Mouse (Mus musculus) embryonic fibroblast, embryonic 13.5 days (primary cell): Measurements from ENCODE around the gene Cep55. TPM values are rescaled to one million over a fixed set of nuclear protein-coding genes. Genes with fewer than 3 reads are reported as not detected.

Source experiments
- H3K27ac ChIP-seq: 2 replicates; pipeline ENCODE4 v1.5.1; 2012; ENCODE audit warnings: low read length, control low read depth, inconsistent platforms; ENCODE audit not compliant: insufficient read depth
- H3K4me1 ChIP-seq: 2 replicates; pipeline ENCODE4 v1.6.1; 2011; ENCODE audit warnings: low read length; ENCODE audit not compliant: control insufficient read depth, insufficient read depth
- H3K4me3 ChIP-seq: 2 replicates; pipeline ENCODE4 v1.5.1; 2011; ENCODE audit warnings: mild to moderate bottlenecking, control low read depth, low read length; ENCODE audit not compliant: insufficient read depth
- CTCF ChIP-seq: IDR thresholded peaks from 2 replicates; pipeline ENCODE4 v1.5.1; 2011; ENCODE audit warnings: mild to moderate bottlenecking, control low read depth, low read length, moderate library complexity, borderline replicate concordance; ENCODE audit not compliant: insufficient read depth
- POLR2A ChIP-seq: IDR thresholded peaks from 2 replicates; pipeline ENCODE4 v1.6.1; 2011; ENCODE audit warnings: low read depth, mild to moderate bottlenecking, control low read depth, low read length, moderate library complexity
- polyA plus RNA-seq: library from polyadenylated mRNA; stranded (reverse); fragments of >200 nt; gene quantifications from 2 replicates; pipeline ENCODE4 v1.2.4, GENCODE M21; 2011; ENCODE audit warnings: low read depth; ENCODE audit not compliant: missing spikeins, insufficient read length

The Cep55 gene
- polyA plus RNA-seq: 17.4 and 24.0 TPM in 2 replicates

DNA sequence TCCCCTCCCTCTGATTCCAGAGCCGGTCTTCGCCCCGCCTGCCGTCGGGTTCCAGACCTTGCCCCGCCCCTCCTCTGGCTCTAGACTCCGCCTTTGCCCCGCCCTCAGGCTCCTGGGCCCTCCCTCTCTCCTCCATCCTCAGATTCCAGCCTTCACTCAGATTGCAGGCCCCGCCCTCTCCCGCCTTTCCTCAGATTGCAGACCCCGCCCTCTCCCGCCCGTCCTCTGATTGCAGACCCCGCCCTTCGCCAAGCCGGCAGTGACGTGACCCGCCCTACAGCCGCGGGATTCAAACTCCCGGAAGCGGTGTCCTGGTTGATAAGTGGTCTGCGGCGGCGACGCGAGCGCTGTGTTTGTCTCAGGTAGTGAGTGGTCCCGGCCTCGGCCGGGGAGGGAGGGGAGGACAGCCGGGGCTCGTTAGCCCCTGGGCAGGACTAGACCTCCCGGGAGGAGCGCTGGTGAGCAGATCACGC is at the start of gene Cep55:
Cep55 (plus strand) TSS at position 292 of the 473 bp plus-strand sequence.
- Histone ChIP-seq H3K4me3 (peak within 1 kb of the TSS; percentile 94), H3K4me1 (peaks cover 4% of the 10 kb centered on the region; the same call in 1 of the 2 replicates), H3K27ac (0 out of 2 replicates have a peak within 1 kb of the TSS, but pooled peaks have one; percentile 19)
- TF ChIP-seq CTCF (no peak), POLR2A (peak; percentile 53; the same call in 1 of the 2 replicates)

DNA sequence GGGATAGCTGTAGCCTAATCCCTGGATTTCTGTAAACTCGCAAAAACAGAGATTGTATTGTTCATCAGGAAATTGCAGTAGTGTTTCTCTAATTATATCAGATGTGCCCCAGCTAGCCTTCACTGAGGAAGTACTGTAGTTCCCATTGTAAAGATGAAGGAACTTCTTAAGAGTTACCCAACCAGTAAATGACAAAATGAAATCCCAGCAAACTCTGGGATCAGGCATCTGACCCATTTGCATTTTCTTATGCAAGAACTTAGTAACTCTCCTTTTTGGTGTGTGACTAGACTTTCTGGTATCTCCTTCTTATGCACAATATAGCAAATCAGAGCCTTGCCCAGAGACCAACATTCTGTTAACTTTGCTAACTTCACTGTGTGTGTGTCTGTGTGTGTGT is 43.4 kb upstream of the Cep55 start:
- H3K27ac ChIP-seq: peak overlapping the region; percentile 97
- H3K4me1 ChIP-seq: peaks cover 21% of the 10 kb centered on the region
- H3K4me3 ChIP-seq: no peak overlapping the region
- 0 out of 2 replicates have a peak, but pooled peaks have one; percentile 26 for TF ChIP-seq POLR2A
- no peak for TF ChIP-seq CTCF

DNA sequence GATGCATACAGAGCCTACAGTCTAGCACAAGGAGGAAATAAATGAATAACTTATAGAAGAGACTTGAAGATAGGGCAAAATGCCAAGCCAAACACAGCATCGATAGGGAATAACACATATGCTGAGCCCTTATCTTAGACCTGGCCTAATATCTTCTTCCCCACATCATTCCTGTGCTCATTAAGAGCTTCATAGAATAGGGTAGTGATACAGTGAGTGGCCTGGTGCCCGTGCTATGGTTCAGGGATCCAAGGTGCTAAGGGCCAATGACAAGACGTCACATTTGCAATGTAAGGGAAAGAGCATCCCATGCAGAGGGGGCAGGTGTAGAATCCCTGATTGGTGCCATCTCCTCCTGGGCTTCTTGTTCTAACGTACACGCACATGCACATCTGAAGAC is 40.4 kb upstream of the Cep55 start:
- no peak for TF ChIP-seq POLR2A
- no peak for TF ChIP-seq CTCF
- peaks cover 28% of the 10 kb centered on the region for H3K4me1 ChIP-seq
- H3K4me3 ChIP-seq: no peak overlapping the region
- peak overlapping the region; percentile 76; the same call in 1 of the 2 replicates for H3K27ac ChIP-seq

DNA sequence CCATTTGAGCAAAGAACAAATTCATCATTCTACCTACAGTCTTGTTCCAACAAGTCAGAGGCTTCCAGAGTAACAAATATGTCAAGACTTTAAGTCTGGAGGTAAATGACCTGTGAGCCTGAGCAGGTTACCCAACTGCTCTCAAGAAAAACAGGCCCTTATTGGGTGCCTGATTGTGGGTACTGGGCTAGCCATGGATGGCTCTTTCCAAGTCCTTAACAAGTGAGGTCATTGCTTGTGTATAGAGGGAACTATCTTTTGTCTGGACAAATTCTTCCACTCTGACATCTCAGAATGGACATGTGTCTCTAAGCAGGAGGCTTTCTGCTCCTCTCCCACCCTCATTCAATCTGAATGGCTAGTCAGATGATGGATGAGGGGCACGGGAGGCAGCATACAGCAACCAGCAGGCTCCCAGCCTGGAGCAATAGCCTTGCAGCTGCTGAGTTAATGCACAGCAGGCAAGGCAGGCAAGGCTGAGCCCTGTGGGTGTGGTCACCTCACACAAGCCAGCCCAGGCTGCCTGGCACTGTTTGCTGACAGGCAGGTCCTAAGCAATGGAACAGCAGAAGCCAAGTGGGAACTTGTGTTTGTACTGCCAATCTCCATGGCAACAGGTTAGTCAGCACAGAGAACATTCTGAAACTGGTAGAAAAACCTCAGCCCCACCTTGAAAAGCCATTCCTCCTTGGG is 39.5 kb upstream of the Cep55 start:
- TF ChIP-seq POLR2A (no peak), CTCF (no peak)
- peaks cover 28% of the 10 kb centered on the region for H3K4me1 ChIP-seq
- no peak overlapping the region for H3K4me3 ChIP-seq
- H3K27ac ChIP-seq: peak overlapping the region; percentile 89

DNA sequence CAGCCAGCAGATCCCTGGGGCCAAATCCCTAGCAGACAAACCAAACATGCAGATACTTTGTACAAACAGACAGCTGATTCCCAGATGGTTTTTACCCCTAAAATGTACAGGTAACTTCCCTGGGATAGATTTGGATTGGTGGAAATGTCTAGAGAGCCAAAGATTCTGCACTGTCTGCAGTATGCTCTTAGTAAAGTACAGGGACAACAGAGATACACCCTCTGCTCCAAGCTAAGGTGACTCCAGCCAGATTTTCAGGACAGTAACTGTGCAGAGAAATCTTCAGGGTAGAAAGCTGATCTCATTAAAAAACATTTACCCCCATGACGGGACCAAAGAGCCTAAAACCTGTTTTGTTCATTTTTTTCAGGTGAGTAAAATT is 38.9 kb upstream of the Cep55 start:
- Histone ChIP-seq H3K4me1 (peaks cover 28% of the 10 kb centered on the region), H3K27ac (peak overlapping the region; percentile 89), H3K4me3 (no peak overlapping the region)
- TF ChIP-seq POLR2A (no peak), CTCF (no peak)

DNA sequence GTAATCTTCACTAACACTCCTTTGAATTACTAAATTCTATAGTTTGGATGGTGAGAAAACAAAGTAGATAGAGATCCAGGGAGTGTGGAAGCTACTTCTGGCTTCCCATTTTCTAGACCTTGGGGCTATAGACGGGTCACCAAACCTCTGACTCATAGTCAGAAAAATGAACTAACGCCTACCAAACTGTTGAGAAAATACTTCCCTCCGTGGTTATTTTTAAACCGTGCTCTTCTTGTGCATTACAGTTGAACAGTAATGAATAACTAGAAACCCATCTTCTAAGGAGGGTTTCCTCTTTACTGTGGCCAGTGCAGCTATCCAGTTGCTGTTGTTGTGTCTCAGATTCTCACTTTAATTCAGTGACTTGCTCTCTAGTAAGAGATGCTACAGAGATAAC is 32.1 kb upstream of the Cep55 start:
- TF ChIP-seq POLR2A (no peak; the same call in 1 of the 2 replicates), CTCF (no peak)
- peaks cover 34% of the 10 kb centered on the region for H3K4me1 ChIP-seq
- H3K27ac ChIP-seq: peak overlapping the region; percentile 98
- no peak overlapping the region for H3K4me3 ChIP-seq

DNA sequence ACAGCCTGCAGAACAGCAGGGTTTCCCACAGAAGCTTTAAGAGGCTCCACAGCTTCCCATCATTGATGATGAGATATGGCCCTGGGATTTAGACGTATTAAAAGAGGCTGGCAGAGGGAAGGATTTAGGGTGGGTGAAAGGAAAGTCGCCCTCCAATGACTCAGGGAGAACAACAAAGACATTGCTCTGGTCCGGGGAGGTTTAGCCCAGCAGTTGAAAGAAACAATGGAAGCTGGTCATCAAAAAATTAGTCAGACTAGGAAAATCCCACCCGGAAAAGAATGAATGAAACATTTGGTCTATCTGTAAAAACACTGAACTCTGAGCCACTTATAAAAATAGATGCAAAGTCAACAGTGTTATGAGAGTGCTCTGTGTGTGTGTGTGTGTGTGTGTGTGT is 31.2 kb upstream of the Cep55 start:
- no peak overlapping the region for H3K4me3 ChIP-seq
- peaks cover 35% of the 10 kb centered on the region for H3K4me1 ChIP-seq
- peak overlapping the region; percentile 98 for H3K27ac ChIP-seq
- TF ChIP-seq POLR2A: no peak
- no peak for TF ChIP-seq CTCF

DNA sequence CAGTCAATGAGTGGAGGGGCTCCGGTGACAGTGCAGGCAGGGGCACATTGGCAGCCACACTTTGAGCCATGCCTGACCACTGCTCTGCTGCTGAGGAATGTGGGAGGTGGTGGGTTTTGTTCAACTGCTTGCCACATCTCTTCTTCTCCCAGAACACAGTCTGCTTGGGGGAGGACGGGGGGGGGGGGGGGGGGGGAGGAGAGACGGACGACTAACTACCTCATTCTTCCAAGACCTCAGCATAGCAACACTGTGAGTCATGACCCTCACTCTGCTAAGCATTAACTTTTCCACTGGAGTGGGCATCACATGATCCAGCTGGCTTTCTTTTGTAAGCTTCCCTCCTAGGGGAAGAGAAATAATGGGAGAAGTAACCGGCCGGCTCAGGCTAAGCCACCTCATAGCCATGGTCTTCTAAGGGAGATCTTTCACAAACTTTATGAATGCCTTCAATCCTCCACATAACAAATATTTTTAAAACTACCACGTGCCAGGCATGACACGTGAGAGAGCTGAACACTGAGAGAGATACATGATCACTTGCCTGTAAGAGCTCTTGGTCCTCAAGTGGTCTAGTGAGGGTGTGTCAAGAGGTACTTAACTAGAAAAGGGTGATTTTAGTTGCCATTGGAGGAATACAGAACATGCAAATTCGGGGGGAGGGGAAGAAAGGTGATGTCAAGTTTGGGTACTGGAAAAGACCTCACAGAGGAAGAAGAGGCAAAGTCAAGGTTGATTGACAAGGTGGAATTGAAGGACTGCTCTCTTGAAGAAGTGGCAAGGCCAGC is 29.4 kb upstream of the Cep55 start:
- TF ChIP-seq CTCF (no peak), POLR2A (peak; percentile 45)
- H3K27ac ChIP-seq: peak overlapping the region; percentile 100
- H3K4me3 ChIP-seq: no peak overlapping the region
- H3K4me1 ChIP-seq: peaks cover 47% of the 10 kb centered on the region

DNA sequence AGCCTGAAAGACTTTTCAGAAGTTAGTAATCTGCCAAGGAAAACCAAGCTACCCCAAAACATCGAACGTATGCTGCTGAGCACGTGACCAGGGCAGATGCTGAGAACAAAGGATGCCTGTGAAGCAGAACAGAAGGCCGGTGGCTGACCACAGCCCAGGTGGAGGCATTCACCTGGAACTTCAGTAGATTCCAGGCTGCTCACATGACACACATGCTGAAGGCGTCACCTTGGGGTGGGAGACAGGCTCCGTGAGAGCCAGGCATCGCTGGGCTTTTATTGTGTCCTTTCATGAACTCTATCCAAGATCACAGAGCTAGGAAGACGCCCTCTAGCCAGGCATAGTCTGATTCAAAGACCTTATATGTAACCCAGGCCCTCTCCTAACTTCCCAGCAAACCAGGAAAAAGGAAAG is 28.6 kb upstream of the Cep55 start:
- no peak for TF ChIP-seq POLR2A
- TF ChIP-seq CTCF: no peak
- H3K4me1 ChIP-seq: peaks cover 52% of the 10 kb centered on the region
- H3K27ac ChIP-seq: peak overlapping the region; percentile 100
- H3K4me3 ChIP-seq: no peak overlapping the region

DNA sequence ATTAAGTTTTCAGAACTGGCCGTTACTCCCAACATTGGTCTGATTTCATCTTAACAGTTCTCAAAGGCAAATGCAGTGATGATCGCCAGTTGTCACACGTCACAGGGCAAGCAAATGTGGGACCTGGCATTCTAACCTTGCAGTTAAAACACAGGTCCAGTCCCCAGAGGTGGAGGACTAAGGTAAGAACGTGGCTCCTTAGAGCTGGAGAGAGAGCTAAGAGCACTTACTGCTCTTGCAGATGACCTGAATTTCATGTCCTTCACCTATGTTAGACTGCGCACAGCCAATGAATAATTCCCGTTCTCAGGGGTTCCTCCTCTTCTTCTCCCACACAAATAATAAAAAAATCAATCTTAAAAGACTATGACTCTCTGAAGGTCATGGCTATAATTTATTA is 27.4 kb upstream of the Cep55 start:
- H3K4me3 ChIP-seq: no peak overlapping the region
- peaks cover 54% of the 10 kb centered on the region for H3K4me1 ChIP-seq
- TF ChIP-seq POLR2A: no peak
- no peak for TF ChIP-seq CTCF
- H3K27ac ChIP-seq: peak overlapping the region; percentile 100
